Mouse (Mus musculus) lung, adult 2 months (tissue): Measurements from ENCODE around the gene Glud1. TPM values are rescaled to one million over a fixed set of nuclear protein-coding genes. Genes with fewer than 3 reads are reported as not detected.
A peak's percentile ranks its signal among the peaks of the same experiment; 100 is the strongest.

Source experiments
- DNase-seq: peaks from one replicate; pipeline ENCODE4 v3.0.0; 2022
- H3K4me1 ChIP-seq: fragments of 200-500 bp; 2 replicates; pipeline ENCODE4 v1.6.1; 2011; ENCODE audit warnings: low read length; ENCODE audit not compliant: control insufficient read depth, insufficient read depth
- H3K4me3 ChIP-seq: fragments of 200-500 bp; replicated peaks from 2 replicates; pipeline ENCODE3; 2011; ENCODE audit warnings: low read depth, mild to moderate bottlenecking, control low read depth, low read length; ENCODE audit errors: extremely low read depth
- CTCF ChIP-seq: fragments of 200-500 bp; IDR thresholded peaks from 2 replicates; pipeline ENCODE4 v1.5.1; 2011; ENCODE audit warnings: mild to moderate bottlenecking, low read length, control low read depth; ENCODE audit not compliant: insufficient read depth
- POLR2A ChIP-seq: fragments of 200-500 bp; IDR thresholded peaks from 2 replicates; pipeline ENCODE4 v1.6.1; 2011; ENCODE audit warnings: low read depth, mild to moderate bottlenecking, control low read depth, low read length, borderline replicate concordance; ENCODE audit errors: extremely low read depth
- WGBS: fragments of 180-500 bp; shearing (Covaris S2); methylation state at CpG from one replicate; pipeline ENCODE4 v1.1.7; 2018; 5-methylcytosine and 5-hydroxymethylcytosine counted together
- polyA plus RNA-seq: library from polyadenylated mRNA; depleted of rRNA; stranded (reverse); fragments of >200 nt; gene quantifications from 2 replicates; pipeline ENCODE4 v1.2.3, GENCODE M21; 2012

Gene Glud1
- polyA plus RNA-seq, 1 experiment: 63.6 TPM

- Histone ChIP-seq H3K4me1 (peaks cover 6% of the 10 kb centered on the region), H3K4me3 (no peak overlapping the region)
- no peak for DNase-seq
- 56% methylated on average over 12 of the region's 12 CpGs for WGBS
- TF ChIP-seq CTCF (0 out of 2 replicates have a peak, but pooled peaks have one; percentile 31), POLR2A (no peak)
Measured at GRCm38 (mm10) chr14:34345771-34346566, 35.4 kb downstream of the Glud1 start.

GRCm38 (mm10) chr14:34347084-34347483 lies 36.6 kb downstream of the Glud1 start:
- no peak for DNase-seq
- H3K4me3 ChIP-seq: no peak overlapping the region
- 93% methylated on average over 5 of the region's 5 CpGs for whole genome bisulfite sequencing
- peaks cover 6% of the 10 kb centered on the region for H3K4me1 ChIP-seq
- TF ChIP-seq CTCF (no peak), POLR2A (no peak)

- 67% methylated on average over 7 of the region's 7 CpGs for WGBS
- peaks cover 6% of the 10 kb centered on the region for H3K4me1 ChIP-seq
- TF ChIP-seq CTCF (no peak), POLR2A (no peak)
- no peak for DNase-seq
- no peak overlapping the region for H3K4me3 ChIP-seq
Measured at GRCm38 (mm10) chr14:34348301-34348700, 37.8 kb downstream of the Glud1 start.

- 70% methylated on average over 8 of the region's 8 CpGs for WGBS
- H3K4me1 ChIP-seq: peaks cover 6% of the 10 kb centered on the region
- peak; percentile 35 for DNase-seq
- H3K4me3 ChIP-seq: no peak overlapping the region
- TF ChIP-seq CTCF: no peak
- TF ChIP-seq POLR2A: no peak
Measured at GRCm38 (mm10) chr14:34349007-34349406, 38.5 kb downstream of the Glud1 start.

- Histone ChIP-seq H3K4me3 (no peak overlapping the region), H3K4me1 (peaks cover 6% of the 10 kb centered on the region)
- 61% methylated on average over 3 of the region's 3 CpGs for WGBS
- no peak for TF ChIP-seq POLR2A
- no peak for TF ChIP-seq CTCF
- DNase-seq: no peak
Measured at GRCm38 (mm10) chr14:34351660-34352059, 41.1 kb downstream of the Glud1 start.

GRCm38 (mm10) chr14:34352523-34352922 lies 42.0 kb downstream of the Glud1 start:
- WGBS: 63% methylated on average over 6 of the region's 6 CpGs
- peaks cover 6% of the 10 kb centered on the region for H3K4me1 ChIP-seq
- H3K4me3 ChIP-seq: no peak overlapping the region
- DNase-seq: no peak
- TF ChIP-seq CTCF (no peak), POLR2A (no peak)

GRCm38 (mm10) chr14:34353326-34353725 lies 42.8 kb downstream of the Glud1 start:
- DNase-seq: peak; percentile 44
- no peak for TF ChIP-seq POLR2A
- TF ChIP-seq CTCF: no peak
- Histone ChIP-seq H3K4me1 (peaks cover 6% of the 10 kb centered on the region), H3K4me3 (no peak overlapping the region)
- WGBS: 69% methylated on average over 3 of the region's 3 CpGs

GRCm38 (mm10) chr14:34354456-34354855 lies 43.9 kb downstream of the Glud1 start:
- 65% methylated on average over 4 of the region's 4 CpGs for WGBS

GRCm38 (mm10) chr14:34355301-34355700 lies 44.8 kb downstream of the Glud1 start, which contains the start of gene Fam25c:
Gene Fam25c (minus strand): TSS chr14:34355433.
- TF ChIP-seq POLR2A (no peak), CTCF (no peak)
- Histone ChIP-seq H3K4me3 (no peak within 1 kb of the TSS), H3K4me1 (peaks cover 4% of the 10 kb centered on the region; the same call in 1 of the 2 replicates)
- 69% methylated on average over 6 of the region's 6 CpGs for WGBS
- no peak for DNase-seq

More at GRCm38 (mm10) chr14:34354456-34354855, 43.9 kb downstream of the Glud1 start:
- H3K4me3 ChIP-seq: no peak overlapping the region
- TF ChIP-seq CTCF (no peak), POLR2A (no peak)
- DNase-seq: no peak
- H3K4me1 ChIP-seq: peaks cover 4% of the 10 kb centered on the region; the same call in 1 of the 2 replicates

GRCm38 (mm10) chr14:34357671-34358455 lies 47.3 kb downstream of the Glud1 start:
- TF ChIP-seq POLR2A (no peak), CTCF (no peak)
- 0 out of 2 replicates have a peak, but pooled peaks cover 2% of the 10 kb centered on the region for H3K4me1 ChIP-seq
- 61% methylated on average over 7 of the region's 7 CpGs for WGBS
- no peak overlapping the region for H3K4me3 ChIP-seq
- DNase-seq: no peak
